Mouse (Mus musculus): ENCODE results near the gene Osbpl2. TPM values are rescaled to one million over a fixed set of nuclear protein-coding genes. Genes with fewer than 3 reads are reported as not detected.

Gene Osbpl2
- total and polyA plus RNA-seq, 3 experiments, result 11.4 to 15.6 (median 12.8) TPM

DNA sequence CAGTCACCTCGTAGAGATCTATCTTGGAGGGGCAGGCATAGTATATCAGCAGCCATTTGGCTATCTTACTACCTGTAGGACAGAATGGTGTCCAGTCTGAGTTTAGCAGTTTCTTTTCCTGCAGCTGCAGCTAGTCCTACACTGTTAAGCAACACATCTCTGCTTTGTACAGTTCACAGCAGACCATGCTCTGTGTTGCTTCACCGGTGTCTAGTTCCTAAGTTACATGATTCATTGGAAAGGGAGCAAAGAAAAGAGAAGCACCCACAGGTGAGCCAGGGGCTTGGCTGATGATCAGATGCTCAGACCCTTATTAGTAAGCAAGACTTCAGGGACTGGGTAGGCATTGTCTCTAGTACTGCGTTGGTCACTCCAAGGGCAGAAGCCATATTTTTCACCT, 14.8 kb downstream of the Osbpl2 start:
- TF ChIP-seq NRF1 (IDR thresholded peaks at IDR 0.05; ENCODE audit: low read depth, low read length) (no peak), POLR2A (IDR thresholded peaks at IDR 0.05; ENCODE audit: low read depth, low read length) (no peak), ZC3H11A (IDR thresholded peaks at IDR 0.05; ENCODE audit: low read depth, low read length) (no peak), RAD21 (IDR thresholded peaks at IDR 0.05; ENCODE audit: low read depth, low read length) (no peak), ELF1 (IDR thresholded peaks at IDR 0.05; ENCODE audit: low read depth, low read length) (no peak), CHD2 (IDR thresholded peaks at IDR 0.05; ENCODE audit: low read length) (no peak), KAT2A (IDR thresholded peaks at IDR 0.05; ENCODE audit: insufficient replicate concordance, low read length) (no peak), IRF4 (IDR thresholded peaks at IDR 0.05; ENCODE audit: low read depth, low read length) (no peak), MAZ (IDR thresholded peaks at IDR 0.05; ENCODE audit: low read depth, low read length) (no peak), PAX5 (IDR thresholded peaks at IDR 0.05; ENCODE audit: low read length) (no peak), TBP (conservative IDR thresholded peaks at IDR 0.05; ENCODE audit: low read depth, low read length) (no peak), GABPA (IDR thresholded peaks at IDR 0.05; ENCODE audit: insufficient replicate concordance, low read depth, low read length) (no peak), JUND (conservative IDR thresholded peaks at IDR 0.05; ENCODE audit: low read depth, low read length) (no peak), MAFK (IDR thresholded peaks at IDR 0.05; ENCODE audit: insufficient replicate concordance, low read length) (no peak)
- no peaks in the 10 kb centered on the region for H3K9me3 ChIP-seq (replicated peaks; ENCODE audit: low read length)
- no peak overlapping the region for H3K9ac ChIP-seq (ENCODE audit: insufficient read depth, low read depth)
- H3K4me1 ChIP-seq (ENCODE audit: control insufficient read depth in 1 of 2, insufficient read depth in 2 of 2), result no peaks in the 10 kb centered on the region; a peak in 1 of 4 replicates
- H3K79me2 ChIP-seq (replicated peaks; ENCODE audit: control insufficient read depth, extremely low read depth, insufficient read depth, poor library complexity, severe bottlenecking), result no peaks in the 10 kb centered on the region
- H3K27ac ChIP-seq (ENCODE audit: insufficient read depth, low read depth), result no peak overlapping the region
- peaks cover 7 to 23% of the 10 kb centered on the region in 2 experiments for H3K36me3 ChIP-seq (replicated peaks in 1 of 2; ENCODE audit: control insufficient read depth in 1 of 2, insufficient read depth in 1 of 2, low read length in 1 of 2)
- H3K27me3 ChIP-seq (replicated peaks), result no peaks in the 10 kb centered on the region
- in situ Hi-C loops (cut with MboI; ENCODE audit: low pct_ligation_motif_present, low pct_unique_long_range_greater_than_20kb, low sequenced_read_pairs) (no loop called here), dilution Hi-C loops (cut with MboI; ENCODE audit: extremely low pct_ligation_motif_present, extremely low pct_unique_long_range_greater_than_20kb, low sequenced_read_pairs) (no loop called here)
- no peak overlapping the region for H3K4me3 ChIP-seq (replicated peaks in 1 of 3; ENCODE audit: low read depth in 2 of 3, low read length in 2 of 3, poor library complexity in 1 of 3)
- no peak overlapping the region for H3K4me2 ChIP-seq (ENCODE audit: insufficient read depth, low read depth, poor library complexity, severe bottlenecking)
- no peak for DNase-seq (ENCODE audit: extremely low read depth)

DNA sequence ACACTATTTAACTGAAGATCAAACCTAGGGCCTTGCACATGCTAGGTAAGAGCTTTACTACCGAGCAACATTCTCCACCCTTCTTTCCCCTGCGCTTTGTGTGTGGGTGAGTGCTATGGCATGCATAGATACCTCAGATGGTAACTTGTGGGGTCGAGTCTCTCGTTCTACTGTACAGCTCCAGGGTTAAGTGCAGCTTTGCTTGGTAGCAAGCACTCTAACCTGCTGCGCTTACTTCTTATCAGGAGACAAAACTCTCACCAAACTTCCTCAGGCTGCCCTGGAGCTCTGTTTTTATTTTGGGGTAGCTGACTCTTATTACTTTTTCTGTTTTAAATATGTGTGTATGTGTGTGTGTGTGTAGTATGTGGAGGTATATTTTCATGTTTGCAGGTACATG, 16.3 kb downstream of the Osbpl2 start:
- no peak for TF ChIP-seq PAX5 (IDR thresholded peaks at IDR 0.05; ENCODE audit: low read length)
- TF ChIP-seq ZMIZ1 (IDR thresholded peaks at IDR 0.05; ENCODE audit: low read depth, low read length), result no peak
- TF ChIP-seq TBP (conservative IDR thresholded peaks at IDR 0.05; ENCODE audit: low read depth, low read length), result no peak
- no peak for TF ChIP-seq BHLHE40 (IDR thresholded peaks at IDR 0.05; ENCODE audit: low read depth, low read length)
- TF ChIP-seq GABPA (IDR thresholded peaks at IDR 0.05; ENCODE audit: insufficient replicate concordance, low read depth, low read length), result no peak
- TF ChIP-seq MAFK (IDR thresholded peaks at IDR 0.05; ENCODE audit: insufficient replicate concordance, low read length), result no peak
- no peak for TF ChIP-seq NRF1 (IDR thresholded peaks at IDR 0.05; ENCODE audit: low read depth, low read length)
- no peak for TF ChIP-seq MXI1 (IDR thresholded peaks at IDR 0.05; ENCODE audit: low read depth, low read length)
- no peak for TF ChIP-seq ELF1 (IDR thresholded peaks at IDR 0.05; ENCODE audit: low read depth, low read length)
- no peak for TF ChIP-seq MAX (IDR thresholded peaks at IDR 0.05; ENCODE audit: low read length)
- TF ChIP-seq CTCF (conservative IDR thresholded peaks at IDR 0.05 in 1 of 2, IDR thresholded peaks at IDR 0.05 in 1 of 2; ENCODE audit: low read depth in 2 of 2, low read length in 2 of 2), result no peak

More for the DNA sequence above, 16.3 kb downstream of the Osbpl2 start:
- no peak overlapping the region for H3K27ac ChIP-seq (ENCODE audit: insufficient read depth, low read depth)
- no peaks in the 10 kb centered on the region for H3K9me3 ChIP-seq (replicated peaks; ENCODE audit: low read length)
- in situ Hi-C loops (cut with MboI; ENCODE audit: low pct_ligation_motif_present, low pct_unique_long_range_greater_than_20kb, low sequenced_read_pairs), result no loop called here
- no peak overlapping the region for H3K4me2 ChIP-seq (ENCODE audit: insufficient read depth, low read depth, poor library complexity, severe bottlenecking)
- no peak overlapping the region for H3K9ac ChIP-seq (ENCODE audit: insufficient read depth, low read depth)
- no peaks in the 10 kb centered on the region for H3K27me3 ChIP-seq (replicated peaks)
- no peak for DNase-seq (ENCODE audit: extremely low read depth)
- H3K36me3 ChIP-seq (replicated peaks in 1 of 2; ENCODE audit: control insufficient read depth in 1 of 2, insufficient read depth in 1 of 2, low read length in 1 of 2), result peaks cover 9 to 34% of the 10 kb centered on the region in 2 experiments
- H3K4me3 ChIP-seq (replicated peaks in 1 of 3; ENCODE audit: low read depth in 2 of 3, low read length in 2 of 3, poor library complexity in 1 of 3), result no peak overlapping the region
- H3K4me1 ChIP-seq (ENCODE audit: control insufficient read depth in 1 of 2, insufficient read depth in 2 of 2), result no peaks in the 10 kb centered on the region; a peak in 1 of 4 replicates
- dilution Hi-C loops (cut with MboI; ENCODE audit: extremely low pct_ligation_motif_present, extremely low pct_unique_long_range_greater_than_20kb, low sequenced_read_pairs), result no loop called here
- no peaks in the 10 kb centered on the region for H3K79me2 ChIP-seq (replicated peaks; ENCODE audit: control insufficient read depth, extremely low read depth, insufficient read depth, poor library complexity, severe bottlenecking)

All from CH12.LX (cell line).